Mouse (Mus musculus) left cerebral cortex, adult 18-20 months (tissue): ENCODE results near the gene Gm9767. TPM values are rescaled to one million over a fixed set of nuclear protein-coding genes. Genes with fewer than 3 reads are reported as not detected.

Source experiments
- DNase-seq, 2 experiments: peaks; one replicate each; pipeline ENCODE4 v3.0.0; 2021 to 2022; ENCODE audit warnings: low spot score in 2 of 2, mixed read lengths in 1 of 2
- long read RNA-seq, 2 experiments: library from polyadenylated mRNA; stranded (forward); transcript quantifications; one replicate each; pipeline ENCODE4 v2.0.0; 2021
- total RNA-seq, 2 experiments: library from RNA; stranded (reverse); gene quantifications; 2 replicates each; pipeline ENCODE4 v1.2.3; 2021

Gm9767 gene
- total RNA-seq, result 1 to 10 TPM in 1 of 2 experiments, under 1 TPM in 1; 0.60 to 1.3 TPM
- long read RNA-seq, experiment 1, partial matches to known transcripts, result 0 of 3 reads
- long read RNA-seq, experiment 1, other reads (novel, unspliced or antisense), result 0 of 3 reads
- long read RNA-seq, experiment 2, partial matches to known transcripts, result 0 of 2 reads
- long read RNA-seq, experiment 2, other reads (novel, unspliced or antisense), result 0 of 2 reads

GRCm38 (mm10) chr10:26077671-26078481 is at the start of gene Gm9767:
Gm9767 (plus strand) TSS chr10:26078255.
- DNase-seq, result peak; percentile 14 to 50

- peak; percentile 80 to 91 for DNase-seq
Measured at GRCm38 (mm10) chr10:26034931-26035330, 43.1 kb upstream of the Gm9767 start.

GRCm38 (mm10) chr10:26051177-26051576 is 26.9 kb upstream of the Gm9767 start:
- DNase-seq, result no peak

GRCm38 (mm10) chr10:26059662-26060307 is 18.3 kb upstream of the Gm9767 start:
- peak; percentile 19 to 27 for DNase-seq

GRCm38 (mm10) chr10:26063071-26063470 is 15.0 kb upstream of the Gm9767 start:
- DNase-seq, result no peak

- no peak for DNase-seq
Measured at GRCm38 (mm10) chr10:26071986-26072385, 6.1 kb upstream of the Gm9767 start.

- DNase-seq, result no peak
Measured at GRCm38 (mm10) chr10:26076949-26077348, 1.1 kb upstream of the Gm9767 start.

GRCm38 (mm10) chr10:26078521-26079142 is 577 bp downstream of the Gm9767 start, which contains the start of gene Tmem200a:
Tmem200a (minus strand) TSS chr10:26079052.
- DNase-seq, result peak; percentile 63 to 69

- DNase-seq, result no peak
Measured at GRCm38 (mm10) chr10:26079678-26080077, 1.6 kb downstream of the Gm9767 start.

- no peak for DNase-seq
Measured at GRCm38 (mm10) chr10:26082081-26082480, 4.0 kb downstream of the Gm9767 start.

- no peak for DNase-seq
Measured at GRCm38 (mm10) chr10:26103330-26103982, 25.4 kb downstream of the Gm9767 start.

- DNase-seq, result peak in 1 of 2 experiments; percentile 2
Measured at GRCm38 (mm10) chr10:26114409-26114808, 36.4 kb downstream of the Gm9767 start.

GRCm38 (mm10) chr10:26119067-26119821 is 41.2 kb downstream of the Gm9767 start:
- peak in 1 of 2 experiments; percentile 9 for DNase-seq

GRCm38 (mm10) chr10:26119822-26120183 is 41.7 kb downstream of the Gm9767 start:
- DNase-seq, result peak in 1 of 2 experiments; percentile 9

Other genes starting within 250 kb of the Gm9767 start
- 10 to 100 TPM; 17.4 to 23.3 TPM for gene Tmem200a, start 797 bp downstream of the Gm9767 start, total RNA-seq
- gene Samd3, start 151.5 kb downstream of the Gm9767 start, total RNA-seq, result 1 to 10 TPM; 2.0 to 4.6 TPM